Mouse (Mus musculus): Measurements from ENCODE around the gene Cox18. TPM values are rescaled to one million over a fixed set of nuclear protein-coding genes. Genes with fewer than 3 reads are reported as not detected.

Gene Cox18
- total RNA-seq, 2 experiments from 2014 or later = 13.4 TPM; not detected in 1

DNA sequence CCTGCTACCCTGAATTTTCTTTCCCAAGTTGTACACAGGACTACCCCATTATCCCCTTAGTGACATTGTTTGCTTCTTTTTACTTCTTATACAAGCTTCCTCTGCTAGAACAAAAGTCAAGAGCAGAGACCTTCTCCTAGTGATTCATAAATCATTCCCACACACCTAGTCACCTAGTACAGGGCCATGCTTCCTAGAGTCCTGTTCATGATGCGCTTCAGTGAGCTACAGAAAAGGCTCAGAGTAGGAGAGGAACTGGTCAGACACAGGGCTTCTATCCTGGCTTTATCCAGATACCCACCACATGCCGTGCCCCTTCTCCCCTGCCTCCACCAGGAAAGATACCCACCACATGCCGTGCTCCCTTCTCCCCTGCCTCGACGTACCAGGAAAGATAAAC lies 44.7 kb downstream of the Cox18 start:
- no peak for ATAC-seq (replicated peaks; ENCODE audit: low FRiP score, poor library complexity, severe bottlenecking)

- no peak for ATAC-seq (replicated peaks; ENCODE audit: low FRiP score, poor library complexity, severe bottlenecking)
These were observed 45.7 kb downstream of the Cox18 start for GRCm38 (mm10) chr5:90178116-90178515.

Other genes starting within 250 kb of the Cox18 start
- gene Ankrd17, start 142.6 kb upstream of the Cox18 start, total RNA-seq (2015; ENCODE audit: low replicate concordance) = 43.3 and 46.3 TPM in 2 replicates
- gene Ankrd17, start 142.6 kb upstream of the Cox18 start, total RNA-seq (2017; ENCODE audit: low replicate concordance) = 75.2 and 99.7 TPM in 2 replicates
- 6.0 TPM in 1 of 2 replicates, not detected in the other for gene Gm9958, start 143.2 kb upstream of the Cox18 start, total RNA-seq (2015; ENCODE audit: low replicate concordance)
- gene Gm9958, start 143.2 kb upstream of the Cox18 start, total RNA-seq (2017; ENCODE audit: low replicate concordance) = not detected in 2 replicates
- not detected in 2 replicates for gene Alb, start 236.9 kb upstream of the Cox18 start, total RNA-seq (2015; ENCODE audit: low replicate concordance)
- not detected in 2 replicates for gene Alb, start 236.9 kb upstream of the Cox18 start, total RNA-seq (2017; ENCODE audit: low replicate concordance)

Measured in erythroblast, adult 5-6 weeks (primary cell).